Mouse (Mus musculus): ENCODE measurements around the gene Cdk19.

DNA sequence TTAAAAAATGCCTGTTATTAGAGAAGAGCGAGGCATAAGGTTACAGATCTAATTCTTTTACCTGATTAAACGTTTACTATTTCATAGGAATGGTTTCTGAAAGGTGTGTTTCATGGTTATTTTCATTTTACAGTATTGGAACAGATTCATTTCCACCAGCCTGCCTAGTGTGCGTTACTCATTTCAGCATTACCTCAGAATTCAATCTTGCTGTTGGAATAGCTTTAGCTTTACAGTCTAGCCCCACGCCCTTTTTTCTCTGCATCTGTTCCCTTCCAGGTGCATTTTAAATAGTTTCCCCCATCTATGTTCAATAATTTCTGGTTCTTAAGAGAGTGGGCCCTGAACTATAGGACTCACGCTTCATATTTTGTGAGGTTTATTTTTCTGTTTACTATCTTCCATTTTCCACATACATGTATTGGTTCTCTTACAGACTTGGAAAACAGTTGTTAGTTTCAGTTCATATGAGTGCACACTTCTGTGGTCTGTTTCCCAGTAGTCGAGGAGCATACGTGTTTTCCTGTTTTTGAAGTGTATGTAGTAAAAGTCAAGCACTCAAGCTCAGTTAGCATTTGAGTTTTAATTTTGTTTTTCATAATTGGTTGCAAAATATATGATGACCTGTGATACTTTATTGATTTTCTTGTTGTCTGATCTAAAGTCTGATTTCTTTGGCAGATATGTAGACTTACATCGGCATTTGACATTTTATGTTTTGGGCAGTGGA is 32.0 kb downstream of the Cdk19 start:
- no peak for TF ChIP-seq GATA1 (IDR thresholded peaks at IDR 0.05; ENCODE audit: borderline replicate concordance, low read length)
- no peak for TF ChIP-seq FLI1 (IDR thresholded peaks at IDR 0.05; ENCODE audit: low read length)
